Mouse (Mus musculus) hindbrain, embryonic 15.5 days (tissue): ENCODE results near the gene Tsen2. TPM values are rescaled to one million over a fixed set of nuclear protein-coding genes. Genes with fewer than 3 reads are reported as not detected.

Experiments used
- ATAC-seq: fragments of 200-750 bp; cut with Nextera tagmentation; 2 replicates; pipeline ENCODE4 v1.8.0; 2017; ENCODE audit warnings: low read depth, moderate number of reproducible peaks, moderate TSS enrichment; ENCODE audit not compliant: low FRiP score
- H3K27ac ChIP-seq: fragments of 300-500 bp; sonication (generic); replicated peaks from 2 replicates; pipeline ENCODE4 v1.5.1; 2015; ENCODE audit warnings: mild to moderate bottlenecking, inconsistent platforms
- H3K27me3 ChIP-seq: fragments of 300-500 bp; sonication (generic); 2 replicates; pipeline ENCODE4 v1.6.1; 2015; ENCODE audit warnings: control low read depth, inconsistent platforms
- H3K36me3 ChIP-seq: fragments of 300-500 bp; sonication (generic); 2 replicates; pipeline ENCODE4 v1.6.1; 2015; ENCODE audit warnings: control low read depth, inconsistent platforms
- H3K4me1 ChIP-seq: fragments of 300-500 bp; sonication (generic); replicated peaks from 2 replicates; pipeline ENCODE4 v1.6.1; 2015; ENCODE audit warnings: control low read depth, inconsistent platforms
- H3K4me2 ChIP-seq: fragments of 300-500 bp; sonication (generic); 2 replicates; pipeline ENCODE4 v1.6.1; 2015; ENCODE audit warnings: moderate library complexity, mild to moderate bottlenecking, inconsistent platforms
- H3K4me3 ChIP-seq: fragments of 300-500 bp; sonication (generic); 2 replicates; pipeline ENCODE4 v1.5.1; 2015; ENCODE audit warnings: mild to moderate bottlenecking, inconsistent platforms
- H3K9ac ChIP-seq: fragments of 300-500 bp; sonication (generic); 2 replicates; pipeline ENCODE4 v1.6.1; 2015; ENCODE audit warnings: inconsistent platforms
- H3K9me3 ChIP-seq: fragments of 300-500 bp; sonication (generic); 2 replicates; pipeline ENCODE4 v1.6.1; 2016; ENCODE audit warnings: control low read depth, inconsistent platforms
- WGBS: fragments of 180-500 bp; shearing (Covaris S2); methylation state at CpG from one replicate; pipeline ENCODE4 v1.1.7; 2015; 5-methylcytosine and 5-hydroxymethylcytosine counted together
- polyA plus RNA-seq: library from polyadenylated mRNA; unstranded; fragments of >200 nt; fragmentation: Nextera tagmentation; extraction: Ambion mirVana; gene quantifications from 2 replicates; pipeline ENCODE4 v1.2.1, GENCODE M21; 2015

The Tsen2 gene
- polyA plus RNA-seq, 1 experiment from 2014 or later, result 35.3 TPM

DNA sequence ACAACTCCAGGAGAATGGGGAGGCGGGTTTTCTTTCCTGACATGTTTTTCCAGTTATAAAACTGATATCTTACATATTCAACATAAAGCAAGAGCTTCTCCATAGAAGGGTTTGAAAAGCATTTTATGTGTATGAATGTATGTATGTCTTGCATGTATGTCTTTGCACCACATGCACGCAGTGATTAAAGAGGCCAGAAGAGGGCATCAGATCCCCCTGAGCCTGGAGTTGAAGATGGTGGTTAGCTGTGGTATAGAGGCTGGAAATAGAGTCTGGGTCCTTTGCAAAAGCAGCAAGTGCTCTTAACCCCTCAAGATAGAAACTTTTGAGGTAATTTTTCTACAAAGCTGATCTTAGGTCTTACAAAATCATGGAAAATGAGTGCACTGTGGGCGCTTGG, 64.7 kb downstream of the Tsen2 start:
- Histone ChIP-seq H3K4me3 (no peak overlapping the region), H3K9ac (no peak overlapping the region), H3K27ac (no peak overlapping the region), H3K4me1 (peaks cover 9% of the 10 kb centered on the region), H3K4me2 (no peak overlapping the region), H3K9me3 (no peaks in the 10 kb centered on the region), H3K36me3 (peaks cover 39% of the 10 kb centered on the region), H3K27me3 (no peaks in the 10 kb centered on the region)
- 71% methylated on average over 3 of the region's 3 CpGs for WGBS
- no peak for ATAC-seq

DNA sequence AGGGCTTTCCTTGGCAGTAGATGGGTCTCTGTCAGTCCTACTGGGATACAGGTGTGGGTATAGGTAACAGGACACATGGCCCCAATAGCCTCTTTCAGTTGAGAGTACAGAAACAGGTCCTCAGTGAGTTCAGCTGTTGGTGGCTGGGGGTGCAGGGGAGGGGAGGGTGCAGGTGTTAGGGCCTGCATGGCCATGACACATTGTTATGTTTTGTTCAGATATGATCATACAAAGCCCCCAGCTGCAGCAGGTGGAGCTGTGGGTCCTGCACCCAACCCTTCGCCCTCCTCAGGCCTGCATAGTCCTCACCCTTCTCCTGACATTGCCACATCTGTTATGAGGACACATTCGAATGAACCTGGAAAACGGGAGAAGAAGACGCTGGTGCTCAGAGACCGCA, 65.8 kb downstream of the Tsen2 start:
- no peak for ATAC-seq
- Histone ChIP-seq H3K4me3 (no peak overlapping the region), H3K4me2 (no peak overlapping the region), H3K27me3 (no peaks in the 10 kb centered on the region), H3K36me3 (peaks cover 51% of the 10 kb centered on the region), H3K9me3 (no peaks in the 10 kb centered on the region), H3K27ac (no peak overlapping the region), H3K4me1 (peaks cover 9% of the 10 kb centered on the region), H3K9ac (no peak overlapping the region)
- WGBS, result 96% methylated on average over 5 of the region's 5 CpGs

DNA sequence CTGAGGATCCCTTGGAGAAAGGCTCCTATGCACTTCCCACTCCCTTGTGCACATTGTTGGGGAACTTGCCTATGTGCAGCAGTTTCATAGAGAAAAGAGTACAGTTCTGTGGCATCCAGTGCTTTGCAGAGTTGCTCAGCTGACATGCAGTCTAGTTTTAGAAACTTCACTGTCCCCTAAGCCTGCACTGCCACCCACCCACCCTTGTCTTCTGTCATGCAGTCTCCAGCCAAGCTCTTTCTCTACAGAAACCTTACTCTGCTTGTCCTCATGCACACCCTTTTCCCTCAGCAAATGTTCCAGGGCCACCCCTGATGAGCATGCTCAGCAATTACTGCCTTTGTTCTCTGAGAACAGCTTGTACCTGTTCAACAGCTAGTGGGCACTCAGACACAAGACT, 69.3 kb downstream of the Tsen2 start:
- Histone ChIP-seq H3K4me3 (no peak overlapping the region), H3K4me1 (no peaks in the 10 kb centered on the region), H3K4me2 (no peak overlapping the region), H3K9me3 (no peaks in the 10 kb centered on the region), H3K9ac (no peak overlapping the region), H3K27ac (no peak overlapping the region), H3K27me3 (no peaks in the 10 kb centered on the region), H3K36me3 (peaks cover 86% of the 10 kb centered on the region)
- no peak for ATAC-seq

DNA sequence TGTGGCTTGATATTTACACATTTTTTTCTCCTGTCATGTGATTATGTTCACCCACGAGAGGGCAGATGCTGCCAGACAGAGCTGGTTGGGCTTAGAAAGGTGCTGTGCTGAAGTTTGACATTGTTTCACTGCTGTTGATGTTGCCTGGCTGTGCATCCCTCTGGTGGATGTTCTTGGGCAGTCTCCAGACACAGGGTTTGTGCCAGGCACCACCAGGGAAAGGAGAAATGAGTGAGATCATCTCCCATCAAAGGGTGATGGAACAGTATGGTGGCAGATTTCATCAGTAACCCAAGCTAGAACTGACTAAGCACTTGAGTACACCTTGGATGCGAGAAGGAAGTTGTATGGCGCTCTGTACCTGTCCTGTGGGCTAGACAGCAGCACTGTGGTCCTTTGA, 71.5 kb downstream of the Tsen2 start:
- H3K27me3 ChIP-seq, result no peaks in the 10 kb centered on the region
- H3K9ac ChIP-seq, result no peak overlapping the region
- no peak overlapping the region for H3K4me3 ChIP-seq
- peaks cover 92% of the 10 kb centered on the region for H3K36me3 ChIP-seq
- no peak overlapping the region for H3K27ac ChIP-seq
- no peaks in the 10 kb centered on the region for H3K9me3 ChIP-seq
- WGBS, result 91% methylated on average over 3 of the region's 3 CpGs
- ATAC-seq, result no peak
- H3K4me2 ChIP-seq, result no peak overlapping the region
- H3K4me1 ChIP-seq, result no peaks in the 10 kb centered on the region

DNA sequence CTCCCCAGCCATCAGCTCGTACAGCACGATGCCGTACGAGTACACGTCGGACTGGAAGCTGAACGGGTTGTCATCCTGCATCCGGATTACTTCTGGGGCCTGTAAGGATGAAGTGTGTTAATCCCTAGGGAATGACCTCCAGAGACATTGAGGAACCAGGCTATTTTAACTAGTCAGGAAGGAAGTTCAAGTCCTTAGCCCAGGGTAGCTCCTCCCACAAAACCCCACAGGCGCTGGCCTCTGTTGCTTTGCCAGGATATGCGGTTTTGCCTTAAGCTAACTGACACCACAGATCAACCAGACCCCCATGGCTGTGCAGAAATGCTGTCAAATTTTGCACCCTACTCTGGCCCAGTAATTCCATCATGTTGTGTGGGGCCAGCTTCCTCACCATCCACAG, 75.4 kb downstream of the Tsen2 start:
- H3K9me3 ChIP-seq, result no peaks in the 10 kb centered on the region
- no peak overlapping the region for H3K9ac ChIP-seq
- H3K4me2 ChIP-seq, result no peak overlapping the region
- H3K4me1 ChIP-seq, result no peaks in the 10 kb centered on the region
- H3K27ac ChIP-seq, result no peak overlapping the region
- ATAC-seq, result 0 out of 2 replicates have a peak, but pooled peaks have one; percentile 12
- 93% methylated on average over 10 of the region's 10 CpGs for WGBS
- no peaks in the 10 kb centered on the region for H3K27me3 ChIP-seq
- peaks cover 92% of the 10 kb centered on the region for H3K36me3 ChIP-seq
- H3K4me3 ChIP-seq, result no peak overlapping the region

DNA sequence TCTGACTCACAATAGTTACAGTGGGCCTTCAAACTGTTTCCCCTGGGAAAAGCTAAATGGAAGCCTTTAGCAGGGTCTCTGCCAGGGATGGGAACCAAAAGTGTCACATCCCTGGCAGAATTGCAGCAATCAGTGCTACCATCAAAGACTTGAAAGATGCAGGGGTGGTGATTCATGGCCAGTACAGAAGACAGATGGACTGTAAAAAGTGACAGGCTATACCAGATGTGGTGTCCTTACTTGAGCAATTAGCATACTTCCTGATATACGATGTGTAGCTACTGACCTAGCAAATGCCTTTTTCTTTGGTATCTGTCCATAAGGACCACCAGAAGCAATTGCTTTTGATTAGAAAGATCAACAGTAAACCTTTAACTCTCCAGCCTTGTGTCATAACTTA, 76.5 kb downstream of the Tsen2 start:
- WGBS, result 85% methylated on average over 1 of the region's 1 CpGs

DNA sequence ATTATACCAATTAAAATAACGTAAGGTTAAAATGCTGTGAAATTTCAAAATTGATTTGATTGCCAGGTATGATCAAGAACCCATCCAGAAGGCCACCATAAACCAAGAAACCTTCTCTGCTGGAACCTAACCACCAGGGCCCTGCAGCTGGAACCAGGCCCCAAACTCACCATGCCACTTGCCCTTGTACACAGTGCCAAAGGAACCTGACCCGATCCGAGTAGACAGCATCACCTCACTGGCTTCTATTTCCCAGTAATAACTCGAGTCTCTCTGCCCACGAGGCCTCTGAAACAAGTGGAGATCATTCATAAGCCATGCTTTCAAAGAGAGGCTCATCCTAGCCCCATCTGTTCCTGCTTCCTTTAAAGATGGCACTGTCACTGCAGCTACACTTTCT, 81.7 kb downstream of the Tsen2 start:
- no peak for ATAC-seq
- WGBS, result 92% methylated on average over 5 of the region's 5 CpGs
- Histone ChIP-seq H3K4me3 (no peak overlapping the region), H3K4me2 (no peak overlapping the region), H3K36me3 (peaks cover 77% of the 10 kb centered on the region), H3K9me3 (no peaks in the 10 kb centered on the region), H3K27ac (no peak overlapping the region), H3K9ac (no peak overlapping the region), H3K4me1 (no peaks in the 10 kb centered on the region), H3K27me3 (no peaks in the 10 kb centered on the region)

More for the DNA sequence above, 76.5 kb downstream of the Tsen2 start:
- H3K4me3 ChIP-seq, result no peak overlapping the region
- H3K4me1 ChIP-seq, result no peaks in the 10 kb centered on the region
- H3K9me3 ChIP-seq, result no peaks in the 10 kb centered on the region
- H3K27ac ChIP-seq, result no peak overlapping the region
- ATAC-seq, result no peak
- H3K4me2 ChIP-seq, result no peak overlapping the region
- H3K36me3 ChIP-seq, result peaks cover 92% of the 10 kb centered on the region
- H3K27me3 ChIP-seq, result no peaks in the 10 kb centered on the region
- no peak overlapping the region for H3K9ac ChIP-seq

Other genes starting within 250 kb of the Tsen2 start
- gene Pparg, start 183.7 kb upstream of the Tsen2 start, polyA plus RNA-seq, result 0.58 and 0.73 TPM in 2 replicates
- 0.35 and 0.49 TPM in 2 replicates for gene Mkrn2os, start 47.9 kb downstream of the Tsen2 start, polyA plus RNA-seq
- 32.0 and 36.7 TPM in 2 replicates for gene Mkrn2, start 57.2 kb downstream of the Tsen2 start, polyA plus RNA-seq
- gene Raf1, start 132.0 kb downstream of the Tsen2 start, polyA plus RNA-seq, result 124 and 136 TPM in 2 replicates
- gene Tmem40, start 217.7 kb downstream of the Tsen2 start, polyA plus RNA-seq, result 1.5 and 2.0 TPM in 2 replicates
- 12.8 and 12.9 TPM in 2 replicates for gene Cand2, start 229.9 kb downstream of the Tsen2 start, polyA plus RNA-seq